Mouse (Mus musculus): ENCODE measurements around the gene Vmn2r8. TPM values are rescaled to one million over a fixed set of nuclear protein-coding genes. Genes with fewer than 3 reads are reported as not detected.
A peak's percentile ranks its signal among the peaks of the same experiment; 100 is the strongest.
"Not testable (repeated sequence)": the region's sequence is repeated elsewhere in the genome, so short reads cannot be mapped to it uniquely, and the experiment has no call there.

The Vmn2r8 gene
- polyA plus RNA-seq (2014; fragmentation: Nextera tagmentation; extraction: Ambion mirVana) = not detected in 2 replicates

DNA sequence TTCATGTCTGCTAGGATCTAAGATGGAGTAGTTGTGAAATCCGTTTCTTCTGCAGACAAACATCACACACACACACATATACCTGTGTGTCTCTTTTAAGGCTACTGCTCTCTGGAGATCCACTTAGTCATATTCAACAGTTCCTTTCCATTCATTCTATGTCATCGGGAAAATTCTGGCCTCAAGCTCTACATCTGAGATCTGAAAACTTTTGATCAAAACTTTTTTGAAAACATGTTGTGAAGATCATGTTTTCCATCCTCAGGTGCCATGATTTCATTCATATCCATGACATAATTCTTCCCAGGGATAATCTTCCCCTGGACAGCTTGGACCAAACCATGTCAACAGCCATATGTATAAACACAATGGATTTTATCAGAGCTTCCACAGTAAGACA lies at the start of gene Vmn2r8:
Gene Vmn2r8 (minus strand): TSS at position 101 of the 400 bp plus-strand sequence.
- H3K4me2 ChIP-seq; H3K27ac ChIP-seq (ENCODE audit: low read depth, low read length); H3K4me3 ChIP-seq (ENCODE audit: low read depth, low read length); H3K9me3 ChIP-seq (ENCODE audit: control insufficient read depth, low read length); DNase-seq (ENCODE audit: low spot score); H3K27me3 ChIP-seq (replicated peaks; ENCODE audit: control insufficient read depth, insufficient read depth, low read length); H3K36me3 ChIP-seq (ENCODE audit: control insufficient read depth, insufficient read depth, low read length); H3K9ac ChIP-seq (ENCODE audit: low read depth, low read length); H3K4me1 ChIP-seq (replicated peaks; ENCODE audit: control insufficient read depth, insufficient read depth, low read length); ATAC-seq (replicated peaks; ENCODE audit: low FRiP score): not testable (repeated sequence)
- 69% methylated on average over 2 of the region's 2 CpGs for WGBS

DNA sequence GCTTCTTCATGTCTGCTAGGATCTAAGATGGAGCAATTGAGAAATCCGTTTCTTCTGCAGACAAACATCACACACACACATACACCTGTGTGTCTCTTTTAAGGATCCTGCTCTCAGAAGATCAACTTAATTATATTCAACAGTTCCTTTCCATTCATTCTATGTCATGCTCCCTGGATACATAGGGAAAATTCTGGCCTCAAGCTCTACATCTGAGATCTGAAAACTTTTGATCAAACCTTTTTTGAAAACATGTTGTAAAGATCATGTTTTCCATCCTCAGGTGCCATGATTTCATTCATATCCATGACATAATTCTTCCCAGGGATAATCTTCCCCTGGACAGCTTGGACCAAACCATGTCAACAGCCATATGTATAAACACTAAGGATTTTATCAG lies 43.9 kb upstream of the Vmn2r8 start, which contains the start of gene Vmn2r9:
Gene Vmn2r9 (minus strand): TSS at position 101 of the 400 bp plus-strand sequence.
- WGBS = 50% methylated on average over 1 of the region's 1 CpGs
- not testable (repeated sequence) for DNase-seq (ENCODE audit: low spot score); ATAC-seq (replicated peaks; ENCODE audit: low FRiP score); H3K4me1 ChIP-seq (replicated peaks; ENCODE audit: control insufficient read depth, insufficient read depth, low read length); H3K9me3 ChIP-seq (ENCODE audit: control insufficient read depth, low read length); H3K9ac ChIP-seq (ENCODE audit: low read depth, low read length); H3K27me3 ChIP-seq (replicated peaks; ENCODE audit: control insufficient read depth, insufficient read depth, low read length); H3K4me3 ChIP-seq (ENCODE audit: low read depth, low read length); H3K4me2 ChIP-seq; H3K36me3 ChIP-seq (ENCODE audit: control insufficient read depth, insufficient read depth, low read length); H3K27ac ChIP-seq (ENCODE audit: low read depth, low read length)

GRCm38 (mm10) chr5:108849466-108849865 lies 40.8 kb upstream of the Vmn2r8 start:
- H3K9ac ChIP-seq (ENCODE audit: low read depth, low read length) = no peak overlapping the region
- no peak overlapping the region for H3K27ac ChIP-seq (ENCODE audit: low read depth, low read length)
- ATAC-seq (replicated peaks; ENCODE audit: low FRiP score) = no peak
- H3K9me3 ChIP-seq (ENCODE audit: control insufficient read depth, low read length) = no peaks in the 10 kb centered on the region
- no peak overlapping the region for H3K4me3 ChIP-seq (ENCODE audit: low read depth, low read length)
- no peak for DNase-seq (ENCODE audit: low spot score)
- no peak overlapping the region for H3K4me2 ChIP-seq
- H3K27me3 ChIP-seq (replicated peaks; ENCODE audit: control insufficient read depth, insufficient read depth, low read length) = no peaks in the 10 kb centered on the region
- H3K36me3 ChIP-seq (ENCODE audit: control insufficient read depth, insufficient read depth, low read length) = no peaks in the 10 kb centered on the region
- 36% methylated on average over 1 of the region's 1 CpGs for WGBS
- H3K4me1 ChIP-seq (replicated peaks; ENCODE audit: control insufficient read depth, insufficient read depth, low read length) = no peaks in the 10 kb centered on the region

DNA sequence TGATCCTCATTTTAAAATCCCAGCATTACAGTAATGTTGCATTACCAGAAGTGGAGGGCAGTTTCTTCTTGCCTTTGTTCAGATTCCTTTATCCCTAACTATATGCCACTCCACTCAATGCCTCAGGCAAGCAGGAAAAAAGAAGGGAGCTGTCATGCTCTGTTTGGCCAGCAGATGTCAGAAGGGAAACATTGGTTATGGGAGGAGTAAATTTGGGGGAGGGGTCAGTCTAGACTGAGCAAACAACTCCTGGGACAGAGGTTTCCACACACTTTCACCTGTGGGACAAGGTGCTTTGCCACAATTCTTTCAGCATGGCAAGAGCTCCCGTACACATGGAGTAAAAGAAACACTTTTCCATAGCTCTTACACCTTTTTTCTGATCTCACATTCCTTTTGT lies 27.5 kb upstream of the Vmn2r8 start:
- Histone ChIP-seq H3K4me3 (ENCODE audit: low read depth, low read length) (no peak overlapping the region), H3K9me3 (ENCODE audit: control insufficient read depth, low read length) (no peaks in the 10 kb centered on the region), H3K27me3 (replicated peaks; ENCODE audit: control insufficient read depth, insufficient read depth, low read length) (no peaks in the 10 kb centered on the region), H3K4me1 (replicated peaks; ENCODE audit: control insufficient read depth, insufficient read depth, low read length) (no peaks in the 10 kb centered on the region), H3K27ac (ENCODE audit: low read depth, low read length) (no peak overlapping the region), H3K36me3 (ENCODE audit: control insufficient read depth, insufficient read depth, low read length) (no peaks in the 10 kb centered on the region), H3K4me2 (no peak overlapping the region), H3K9ac (ENCODE audit: low read depth, low read length) (no peak overlapping the region)
- ATAC-seq (replicated peaks; ENCODE audit: low FRiP score) (0 out of 2 replicates have a peak, but pooled peaks have one; percentile 23), DNase-seq (ENCODE audit: low spot score) (peak; percentile 31)
- WGBS = 72% methylated on average over 1 of the region's 1 CpGs

GRCm38 (mm10) chr5:108823276-108823675 lies 14.6 kb upstream of the Vmn2r8 start:
- Histone ChIP-seq H3K9me3 (ENCODE audit: control insufficient read depth, low read length) (no peaks in the 10 kb centered on the region), H3K36me3 (ENCODE audit: control insufficient read depth, insufficient read depth, low read length) (no peaks in the 10 kb centered on the region), H3K4me2 (no peak overlapping the region), H3K27ac (ENCODE audit: low read depth, low read length) (no peak overlapping the region), H3K9ac (ENCODE audit: low read depth, low read length) (no peak overlapping the region), H3K4me3 (ENCODE audit: low read depth, low read length) (no peak overlapping the region), H3K27me3 (replicated peaks; ENCODE audit: control insufficient read depth, insufficient read depth, low read length) (no peaks in the 10 kb centered on the region), H3K4me1 (replicated peaks; ENCODE audit: control insufficient read depth, insufficient read depth, low read length) (no peaks in the 10 kb centered on the region)
- 85% methylated on average over 2 of the region's 2 CpGs for WGBS
- DNase-seq (ENCODE audit: low spot score) (no peak), ATAC-seq (replicated peaks; ENCODE audit: low FRiP score) (no peak)

DNA sequence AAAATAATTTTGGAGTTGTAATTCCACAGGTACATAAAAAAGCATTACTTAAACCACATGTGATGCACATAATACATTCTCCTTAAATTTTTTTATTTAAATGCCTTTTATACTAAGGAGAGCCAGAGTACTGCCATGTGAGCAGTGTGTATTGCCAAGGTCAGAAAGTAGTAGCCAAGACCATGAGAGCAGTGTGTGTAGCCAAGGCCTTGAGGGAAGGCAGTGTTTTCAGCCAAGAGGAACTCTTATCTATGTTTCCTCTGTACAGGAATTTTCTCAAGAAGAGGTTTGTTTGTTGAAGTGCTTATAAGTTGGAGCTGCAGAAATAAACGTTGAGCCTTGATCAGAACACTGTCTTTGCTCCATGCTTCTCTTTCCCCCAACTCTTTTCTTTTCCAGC lies 5.0 kb downstream of the Vmn2r8 start:
- no peaks in the 10 kb centered on the region for H3K27me3 ChIP-seq (replicated peaks; ENCODE audit: control insufficient read depth, insufficient read depth, low read length)
- no peak overlapping the region for H3K4me2 ChIP-seq
- H3K9ac ChIP-seq (ENCODE audit: low read depth, low read length) = no peak overlapping the region
- ATAC-seq (replicated peaks; ENCODE audit: low FRiP score) = no peak
- DNase-seq (ENCODE audit: low spot score) = no peak
- H3K4me1 ChIP-seq (replicated peaks; ENCODE audit: control insufficient read depth, insufficient read depth, low read length) = no peaks in the 10 kb centered on the region
- 31% methylated on average over 1 of the region's 1 CpGs for WGBS
- H3K9me3 ChIP-seq (ENCODE audit: control insufficient read depth, low read length) = no peaks in the 10 kb centered on the region
- no peaks in the 10 kb centered on the region for H3K36me3 ChIP-seq (ENCODE audit: control insufficient read depth, insufficient read depth, low read length)
- no peak overlapping the region for H3K4me3 ChIP-seq (ENCODE audit: low read depth, low read length)
- H3K27ac ChIP-seq (ENCODE audit: low read depth, low read length) = no peak overlapping the region

DNA sequence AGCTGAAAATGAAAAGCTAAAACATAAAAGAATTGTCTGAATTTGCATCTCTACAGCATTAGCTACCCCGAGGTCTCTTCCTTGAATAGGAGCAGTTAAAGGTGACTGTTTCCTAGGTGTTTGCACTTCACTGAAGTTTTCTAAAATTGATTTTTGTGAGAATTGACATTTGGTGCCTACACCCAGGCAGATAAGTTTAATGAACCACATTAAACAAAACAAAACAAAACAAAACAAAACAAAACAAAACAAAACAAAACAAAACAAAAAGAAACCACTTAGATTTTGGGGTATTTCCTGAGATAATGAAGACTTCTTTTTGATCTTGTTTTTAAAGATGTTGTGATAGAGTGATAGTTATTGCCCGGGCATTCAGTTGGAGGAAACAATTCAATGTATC lies 13.4 kb downstream of the Vmn2r8 start, which contains the start of gene Tmed11:
Gene Tmed11 (minus strand): TSS at position 101 of the 400 bp plus-strand sequence.
- not testable (repeated sequence) for H3K4me2 ChIP-seq; H3K9me3 ChIP-seq (ENCODE audit: control insufficient read depth, low read length); H3K9ac ChIP-seq (ENCODE audit: low read depth, low read length); ATAC-seq (replicated peaks; ENCODE audit: low FRiP score); DNase-seq (ENCODE audit: low spot score); H3K36me3 ChIP-seq (ENCODE audit: control insufficient read depth, insufficient read depth, low read length); H3K27ac ChIP-seq (ENCODE audit: low read depth, low read length); H3K4me1 ChIP-seq (replicated peaks; ENCODE audit: control insufficient read depth, insufficient read depth, low read length); H3K4me3 ChIP-seq (ENCODE audit: low read depth, low read length); H3K27me3 ChIP-seq (replicated peaks; ENCODE audit: control insufficient read depth, insufficient read depth, low read length)
- WGBS = 57% methylated on average over 2 of the region's 2 CpGs

DNA sequence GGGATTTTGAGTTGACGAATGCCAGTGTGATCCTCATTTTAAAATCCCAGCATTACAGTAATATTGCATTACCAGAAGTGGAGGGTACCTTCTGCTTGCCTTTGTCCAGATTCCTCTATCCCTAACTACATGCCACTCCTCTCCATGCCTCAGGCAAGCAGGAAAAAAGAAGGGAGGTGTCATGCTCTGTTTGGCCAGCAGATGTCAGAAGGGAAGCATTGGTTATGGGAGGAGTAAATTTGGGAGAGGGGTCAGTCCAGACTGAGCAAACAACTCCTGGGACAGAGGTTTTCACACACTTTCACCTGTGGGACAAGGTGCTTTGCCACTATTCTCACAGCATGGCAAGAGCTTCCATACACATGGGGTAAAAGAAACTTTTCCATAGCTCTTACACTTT lies 18.3 kb downstream of the Vmn2r8 start:
- H3K9ac ChIP-seq (ENCODE audit: low read depth, low read length); H3K4me2 ChIP-seq; H3K36me3 ChIP-seq (ENCODE audit: control insufficient read depth, insufficient read depth, low read length); H3K4me3 ChIP-seq (ENCODE audit: low read depth, low read length); H3K27me3 ChIP-seq (replicated peaks; ENCODE audit: control insufficient read depth, insufficient read depth, low read length); ATAC-seq (replicated peaks; ENCODE audit: low FRiP score); H3K4me1 ChIP-seq (replicated peaks; ENCODE audit: control insufficient read depth, insufficient read depth, low read length); H3K27ac ChIP-seq (ENCODE audit: low read depth, low read length); DNase-seq (ENCODE audit: low spot score); H3K9me3 ChIP-seq (ENCODE audit: control insufficient read depth, low read length): not testable (repeated sequence)
- 33% methylated on average over 1 of the region's 1 CpGs for WGBS

GRCm38 (mm10) chr5:108774630-108775306 lies 33.9 kb downstream of the Vmn2r8 start, which contains the start of gene Rnf212:
Gene Rnf212 (minus strand): TSS chr5:108774982.
- no peak for ATAC-seq (replicated peaks; ENCODE audit: low FRiP score)
- Histone ChIP-seq H3K9ac (ENCODE audit: low read depth, low read length) (no peak within 1 kb of the TSS), H3K4me2 (no peak within 1 kb of the TSS), H3K27ac (ENCODE audit: low read depth, low read length) (no peak within 1 kb of the TSS), H3K4me3 (ENCODE audit: low read depth, low read length) (no peak within 1 kb of the TSS), H3K9me3 (ENCODE audit: control insufficient read depth, low read length) (no peaks in the 10 kb centered on the region), H3K27me3 (replicated peaks; ENCODE audit: control insufficient read depth, insufficient read depth, low read length) (no peaks in the 10 kb centered on the region; the same call in 1 of the 2 replicates), H3K4me1 (replicated peaks; ENCODE audit: control insufficient read depth, insufficient read depth, low read length) (no peaks in the 10 kb centered on the region), H3K36me3 (ENCODE audit: control insufficient read depth, insufficient read depth, low read length) (no peaks in the 10 kb centered on the region)
- 67% methylated on average over 40 of the region's 40 CpGs for WGBS
- DNase-seq (ENCODE audit: low spot score) = no peak

All from liver, embryonic 11.5 days (tissue).